Mouse (Mus musculus) CH12.LX (cell line): ENCODE measurements at regions not wholly inside any gene's neighbourhood (a gene's known extent, or its start where the extent isn't known, plus 50 kb on each side); places are given as distances from the start of the nearest gene placed in this dataset.

ENCODE experiments used
- DNase-seq: peaks from one replicate; pipeline ENCODE4 v3.0.0-alpha.2; 2013; ENCODE audit errors: extremely low read depth
- H3K27ac ChIP-seq: 2 replicates; pipeline ENCODE4 v1.5.1; 2012; ENCODE audit warnings: low read depth, mild to moderate bottlenecking, control low read depth, moderate library complexity; ENCODE audit not compliant: insufficient read depth
- H3K27me3 ChIP-seq: replicated peaks from 2 replicates; pipeline ENCODE3; 2012; ENCODE audit warnings: inconsistent platforms
- H3K36me3 ChIP-seq, 2 experiments: replicated peaks in 1 of 2; 2 replicates each; pipeline versions ENCODE3 to v1.6.1; 2012; ENCODE audit warnings: inconsistent platforms in 1 of 2, low read length in 1 of 2, mild to moderate bottlenecking in 1 of 2, mixed read lengths in 1 of 2, moderate library complexity in 1 of 2; ENCODE audit not compliant: control insufficient read depth in 1 of 2, insufficient read depth in 1 of 2
- H3K4me1 ChIP-seq, 2 experiments: 2 replicates each; pipeline ENCODE4 v1.6.1; 2012; ENCODE audit warnings: inconsistent platforms in 1 of 2, moderate library complexity in 1 of 2; ENCODE audit not compliant: insufficient read depth in 2 of 2, control insufficient read depth in 1 of 2
- H3K4me2 ChIP-seq: 2 replicates; pipeline ENCODE4 v1.6.1; 2012; ENCODE audit warnings: low read depth, mild to moderate bottlenecking, control low read depth; ENCODE audit not compliant: poor library complexity, insufficient read depth, severe bottlenecking
- H3K4me3 ChIP-seq, 3 experiments: fragments of 150-350 bp in 1 of 3; sonication (generic) in 1 of 3; replicated peaks in 1 of 3; 2 replicates each; pipeline versions ENCODE3 to v1.5.1; 2011 to 2012; ENCODE audit warnings: low read depth in 2 of 3, low read length in 2 of 3, mild to moderate bottlenecking in 2 of 3, moderate library complexity in 2 of 3, control low read depth in 1 of 3, improper control_type of control experiment in 1 of 3, inconsistent platforms in 1 of 3, mixed read lengths in 1 of 3; ENCODE audit not compliant: poor library complexity in 1 of 3
- H3K79me2 ChIP-seq: replicated peaks from 2 replicates; pipeline ENCODE4 v1.6.1; 2012; ENCODE audit warnings: mild to moderate bottlenecking, moderate library complexity; ENCODE audit not compliant: control insufficient read depth, poor library complexity, insufficient read depth, severe bottlenecking; ENCODE audit errors: extremely low read depth
- H3K9ac ChIP-seq: 2 replicates; pipeline ENCODE4 v1.6.1; 2012; ENCODE audit warnings: low read depth, mild to moderate bottlenecking, control low read depth, moderate library complexity; ENCODE audit not compliant: insufficient read depth
- H3K9me3 ChIP-seq: replicated peaks from 2 replicates; pipeline ENCODE3; 2012; ENCODE audit warnings: low read length, inconsistent platforms, mixed read lengths
- BHLHE40 ChIP-seq: IDR thresholded peaks from 2 replicates; pipeline ENCODE4 v1.6.1; 2011; ENCODE audit warnings: mild to moderate bottlenecking, low read depth, low read length, improper control_type of control experiment
- CTCF ChIP-seq, 2 experiments: IDR thresholded peaks in 1 of 2; conservative IDR thresholded peaks in 1 of 2; 2 replicates each; pipeline ENCODE4 v1.5.1; 2011 to 2012; ENCODE audit warnings: low read depth in 2 of 2, low read length in 2 of 2, improper control_type of control experiment in 1 of 2, inconsistent platforms in 1 of 2, mild to moderate bottlenecking in 1 of 2, moderate library complexity in 1 of 2
- ELF1 ChIP-seq: IDR thresholded peaks from 2 replicates; pipeline ENCODE4 v1.6.1; 2014; ENCODE audit warnings: low read depth, mild to moderate bottlenecking, inconsistent platforms, low read length, improper control_type of control experiment
- ETS1 ChIP-seq: conservative IDR thresholded peaks from 2 replicates; pipeline ENCODE4 v1.6.1; 2012; ENCODE audit warnings: low read depth, mild to moderate bottlenecking, inconsistent platforms, low read length, improper control_type of control experiment, moderate library complexity
- HCFC1 ChIP-seq: IDR thresholded peaks from 2 replicates; pipeline ENCODE4 v1.6.1; 2012; ENCODE audit warnings: low read depth, mild to moderate bottlenecking, inconsistent platforms, low read length, improper control_type of control experiment
- IRF4 ChIP-seq: IDR thresholded peaks from 2 replicates; pipeline ENCODE4 v1.6.1; 2014; ENCODE audit warnings: low read depth, mild to moderate bottlenecking, inconsistent platforms, low read length, improper control_type of control experiment
- JUN ChIP-seq: IDR thresholded peaks from 2 replicates; pipeline ENCODE4 v1.6.1; 2011; ENCODE audit warnings: low read depth, mild to moderate bottlenecking, low read length, improper control_type of control experiment, moderate library complexity; ENCODE audit not compliant: insufficient read depth
- JUND ChIP-seq: conservative IDR thresholded peaks from 2 replicates; pipeline ENCODE4 v1.6.1; 2011; ENCODE audit warnings: low read depth, low read length, improper control_type of control experiment
- KAT2A ChIP-seq: IDR thresholded peaks from 2 replicates; pipeline ENCODE4 v1.6.1; 2012; ENCODE audit warnings: low read length, improper control_type of control experiment, inconsistent platforms; ENCODE audit not compliant: insufficient replicate concordance
- MAFK ChIP-seq: IDR thresholded peaks from 2 replicates; pipeline ENCODE4 v1.6.1; 2011; ENCODE audit warnings: low read length, improper control_type of control experiment; ENCODE audit not compliant: insufficient replicate concordance
- MAZ ChIP-seq: IDR thresholded peaks from 2 replicates; pipeline ENCODE4 v1.6.1; 2012; ENCODE audit warnings: low read depth, mild to moderate bottlenecking, inconsistent platforms, low read length, improper control_type of control experiment, moderate library complexity
- MEF2A ChIP-seq: IDR thresholded peaks from 2 replicates; pipeline ENCODE4 v1.6.1; 2014; ENCODE audit warnings: low read depth, mild to moderate bottlenecking, inconsistent platforms, low read length, improper control_type of control experiment, borderline replicate concordance
- MXI1 ChIP-seq: IDR thresholded peaks from 2 replicates; pipeline ENCODE4 v1.6.1; 2011; ENCODE audit warnings: mild to moderate bottlenecking, low read depth, low read length, improper control_type of control experiment
- NRF1 ChIP-seq: IDR thresholded peaks from 2 replicates; pipeline ENCODE4 v1.6.1; 2014; ENCODE audit warnings: low read depth, mild to moderate bottlenecking, inconsistent platforms, low read length, improper control_type of control experiment, moderate library complexity
- PAX5 ChIP-seq: IDR thresholded peaks from 2 replicates; pipeline ENCODE4 v1.6.1; 2012; ENCODE audit warnings: low read length, inconsistent platforms, mixed read lengths
- SIN3A ChIP-seq: IDR thresholded peaks from 2 replicates; pipeline ENCODE4 v1.6.1; 2012; ENCODE audit warnings: low read length, improper control_type of control experiment, inconsistent platforms
- SMC3 ChIP-seq: IDR thresholded peaks from 2 replicates; pipeline ENCODE4 v1.6.1; 2011; ENCODE audit warnings: low read depth, low read length, improper control_type of control experiment
- TBP ChIP-seq: conservative IDR thresholded peaks from 2 replicates; pipeline ENCODE4 v1.6.1; 2011; ENCODE audit warnings: low read depth, low read length, improper control_type of control experiment
- TCF12 ChIP-seq: IDR thresholded peaks from 2 replicates; pipeline ENCODE4 v1.6.1; 2014; ENCODE audit warnings: low read depth, mild to moderate bottlenecking, inconsistent platforms, low read length, improper control_type of control experiment
- USF1 ChIP-seq: IDR thresholded peaks from 2 replicates; pipeline ENCODE4 v1.6.1; 2014; ENCODE audit warnings: low read depth, mild to moderate bottlenecking, inconsistent platforms, low read length, improper control_type of control experiment
- USF2 ChIP-seq: conservative IDR thresholded peaks from 2 replicates; pipeline ENCODE4 v1.6.1; 2011; ENCODE audit warnings: low read depth, low read length, improper control_type of control experiment
- ZC3H11A ChIP-seq: IDR thresholded peaks from 2 replicates; pipeline ENCODE4 v1.6.1; 2012; ENCODE audit warnings: low read depth, mild to moderate bottlenecking, inconsistent platforms, low read length, improper control_type of control experiment
- ZKSCAN1 ChIP-seq: IDR thresholded peaks from 2 replicates; pipeline ENCODE4 v1.6.1; 2012; ENCODE audit warnings: low read depth, inconsistent platforms, low read length, improper control_type of control experiment, borderline replicate concordance
- ZMIZ1 ChIP-seq: IDR thresholded peaks from 2 replicates; pipeline ENCODE4 v1.6.1; 2012; ENCODE audit warnings: low read depth, mild to moderate bottlenecking, inconsistent platforms, low read length, improper control_type of control experiment
- ZNF384 ChIP-seq: IDR thresholded peaks from 2 replicates; pipeline ENCODE4 v1.6.1; 2012; ENCODE audit warnings: low read depth, low read length, improper control_type of control experiment, inconsistent platforms
- dilution Hi-C: fragments of 300-500 bp; cut with MboI; formaldehyde crosslinking; loops from 2 replicates; pipeline ENCODE4 v1.14.3; 2020; ENCODE audit warnings: low sequenced_read_pairs; ENCODE audit not compliant: extremely low pct_unique_long_range_greater_than_20kb, extremely low pct_ligation_motif_present
- in situ Hi-C: fragments of 300-500 bp; cut with MboI; formaldehyde crosslinking; loops from 3 replicates; pipeline ENCODE4 v1.14.3; 2019; ENCODE audit warnings: low sequenced_read_pairs, low pct_ligation_motif_present, low pct_unique_long_range_greater_than_20kb, mixed read lengths

DNA sequence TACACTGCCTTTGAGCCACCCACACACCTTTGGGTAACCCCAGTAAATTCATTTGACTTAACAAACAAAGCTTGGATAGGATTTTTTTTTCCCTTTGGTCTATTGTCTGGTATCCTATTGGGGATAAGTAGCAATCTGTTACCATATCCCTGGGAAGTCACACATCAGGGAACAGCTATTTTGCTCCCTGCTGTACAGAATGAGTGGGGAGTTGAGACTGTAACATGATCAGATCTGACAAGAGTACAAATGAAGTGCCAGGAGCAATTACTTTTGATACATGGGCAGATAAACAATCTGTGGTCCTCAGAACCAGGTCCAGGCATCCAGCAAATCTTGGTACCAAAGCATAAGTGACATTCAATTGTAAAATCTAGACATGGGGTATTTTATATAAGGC lies 262.8 kb upstream of the Mctp2 start:
- Histone ChIP-seq H3K9me3 (no peaks in the 10 kb centered on the region), H3K9ac (no peak overlapping the region), H3K4me3 (no peak overlapping the region), H3K4me1 (peaks cover 0 to 14% of the 10 kb centered on the region in 2 experiments; a peak in 2 of 4 replicates), H3K79me2 (no peaks in the 10 kb centered on the region), H3K27me3 (no peaks in the 10 kb centered on the region), H3K4me2 (no peak overlapping the region), H3K36me3 (no peaks in the 10 kb centered on the region), H3K27ac (no peak overlapping the region)
- TF ChIP-seq JUN (no peak), MXI1 (no peak), BHLHE40 (no peak), TBP (no peak), USF1 (no peak), JUND (no peak), KAT2A (no peak), ELF1 (no peak), MEF2A (no peak), ZC3H11A (no peak), ZNF384 (no peak), TCF12 (no peak), NRF1 (no peak)
- in situ Hi-C loops (no loop called here), dilution Hi-C loops (no loop called here)
- no peak for DNase-seq

DNA sequence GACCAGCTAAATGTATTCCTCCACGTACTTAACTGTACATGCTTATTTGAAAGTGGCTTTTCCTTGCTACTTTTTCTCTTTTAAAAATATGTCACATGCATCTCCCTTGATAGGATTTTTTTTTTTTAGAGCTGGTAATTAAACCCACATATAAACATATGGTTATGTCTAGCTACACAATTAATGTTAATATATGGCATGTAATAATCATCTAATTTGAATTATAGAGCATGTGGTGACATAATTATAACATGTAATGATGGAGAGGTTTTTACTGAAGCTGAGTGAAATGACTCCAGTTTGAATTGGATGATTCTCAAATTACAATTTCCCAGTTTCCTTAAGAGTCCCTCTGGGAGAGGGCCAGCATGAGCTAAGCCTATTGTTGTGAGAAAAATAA lies 267.9 kb upstream of the Mctp2 start:
- dilution Hi-C loops (no loop called here), in situ Hi-C loops (no loop called here)
- Histone ChIP-seq H3K79me2 (no peaks in the 10 kb centered on the region), H3K36me3 (no peaks in the 10 kb centered on the region), H3K9ac (no peak overlapping the region), H3K9me3 (no peaks in the 10 kb centered on the region), H3K27ac (no peak overlapping the region), H3K4me1 (peaks cover 0 to 10% of the 10 kb centered on the region in 2 experiments; a peak in 2 of 4 replicates), H3K27me3 (no peaks in the 10 kb centered on the region), H3K4me2 (no peak overlapping the region), H3K4me3 (no peak overlapping the region)
- TF ChIP-seq USF1 (no peak), ETS1 (no peak), ZKSCAN1 (no peak), SIN3A (no peak), MEF2A (no peak), HCFC1 (no peak), CTCF (conservative IDR thresholded peaks at IDR 0.05 in 1 of 2, IDR thresholded peaks at IDR 0.05 in 1 of 2; ENCODE audit: low read depth in 2 of 2, low read length in 2 of 2) (no peak), ZC3H11A (no peak), MAFK (no peak), ZMIZ1 (no peak), KAT2A (no peak), USF2 (no peak), IRF4 (no peak), SMC3 (no peak), TBP (no peak), PAX5 (no peak), BHLHE40 (no peak), MAZ (no peak)
- no peak for DNase-seq
